Mouse (Mus musculus): ENCODE measurements around the gene Adcy4. TPM values are rescaled to one million over a fixed set of nuclear protein-coding genes. Genes with fewer than 3 reads are reported as not detected.

The Adcy4 gene
- polyA plus RNA-seq, 1 experiment from 2014 or later = 21.3 TPM

GRCm38 (mm10) chr14:55787731-55788130 is 3.8 kb upstream of the Adcy4 start:
- Histone ChIP-seq H3K9ac (0 out of 2 replicates have a peak overlapping the region, but pooled peaks have one; percentile 16), H3K27ac (no peak overlapping the region), H3K9me3 (no peaks in the 10 kb centered on the region), H3K4me2 (replicated peaks) (peak overlapping the region; percentile 75), H3K4me3 (peak overlapping the region; percentile 45), H3K4me1 (peaks cover 20% of the 10 kb centered on the region), H3K36me3 (no peaks in the 10 kb centered on the region), H3K27me3 (peaks cover 57% of the 10 kb centered on the region)
- no peak for ATAC-seq (ENCODE audit: insufficient number of reproducible peaks, insufficient read depth, low FRiP score, low TSS enrichment)
- 37% methylated on average over 11 of the region's 11 CpGs for WGBS

- H3K4me3 ChIP-seq = no peak overlapping the region
- H3K9me3 ChIP-seq = no peaks in the 10 kb centered on the region
- WGBS = 26% methylated on average over 6 of the region's 6 CpGs
- ATAC-seq (ENCODE audit: insufficient number of reproducible peaks, insufficient read depth, low FRiP score, low TSS enrichment) = no peak
- peaks cover 42% of the 10 kb centered on the region for H3K4me1 ChIP-seq
- H3K9ac ChIP-seq = no peak overlapping the region
- no peak overlapping the region for H3K4me2 ChIP-seq (replicated peaks)
- peaks cover 62% of the 10 kb centered on the region for H3K27me3 ChIP-seq
- no peaks in the 10 kb centered on the region for H3K36me3 ChIP-seq
- H3K27ac ChIP-seq = no peak overlapping the region
Measured at GRCm38 (mm10) chr14:55785195-55785594, 1.3 kb upstream of the Adcy4 start.

- H3K4me2 ChIP-seq (replicated peaks) = peak overlapping the region; percentile 63
Measured at GRCm38 (mm10) chr14:55783171-55783957, 531 bp downstream of the Adcy4 start.

GRCm38 (mm10) chr14:55782361-55782960 is 1.4 kb downstream of the Adcy4 start:
- peak overlapping the region; percentile 42 for H3K4me3 ChIP-seq
- no peaks in the 10 kb centered on the region for H3K9me3 ChIP-seq
- H3K4me2 ChIP-seq (replicated peaks) = peak overlapping the region; percentile 63
- ATAC-seq (ENCODE audit: insufficient number of reproducible peaks, insufficient read depth, low FRiP score, low TSS enrichment) = no peak
- H3K4me1 ChIP-seq = peaks cover 29% of the 10 kb centered on the region
- no peaks in the 10 kb centered on the region for H3K36me3 ChIP-seq
- peak overlapping the region; percentile 32; the same call in 1 of the 2 replicates for H3K9ac ChIP-seq
- peak overlapping the region; percentile 73 for H3K27ac ChIP-seq
- WGBS = 42% methylated on average over 9 of the region's 9 CpGs
- H3K27me3 ChIP-seq = peaks cover 40% of the 10 kb centered on the region

More at GRCm38 (mm10) chr14:55783171-55783957, 531 bp downstream of the Adcy4 start:
- Histone ChIP-seq H3K9ac (peak overlapping the region; percentile 61), H3K27ac (peak overlapping the region; percentile 73), H3K4me1 (peaks cover 37% of the 10 kb centered on the region), H3K36me3 (no peaks in the 10 kb centered on the region), H3K27me3 (peaks cover 49% of the 10 kb centered on the region), H3K9me3 (no peaks in the 10 kb centered on the region), H3K4me3 (peak overlapping the region; percentile 42)
- under 1% methylated on average over 31 of the region's 31 CpGs for WGBS
- ATAC-seq (ENCODE audit: insufficient number of reproducible peaks, insufficient read depth, low FRiP score, low TSS enrichment) = 0 out of 2 replicates have a peak, but pooled peaks have one; percentile 18

GRCm38 (mm10) chr14:55781310-55781709 is 2.6 kb downstream of the Adcy4 start:
- Histone ChIP-seq H3K4me2 (replicated peaks) (peak overlapping the region; percentile 63), H3K36me3 (no peaks in the 10 kb centered on the region), H3K4me3 (peak overlapping the region; percentile 16), H3K9ac (peak overlapping the region; percentile 32), H3K27ac (no peak overlapping the region), H3K27me3 (peaks cover 28% of the 10 kb centered on the region), H3K9me3 (no peaks in the 10 kb centered on the region), H3K4me1 (peaks cover 29% of the 10 kb centered on the region)
- ATAC-seq (ENCODE audit: insufficient number of reproducible peaks, insufficient read depth, low FRiP score, low TSS enrichment) = peak; percentile 62; the same call in 1 of the 2 replicates
- WGBS = 16% methylated on average over 14 of the region's 14 CpGs

- Histone ChIP-seq H3K9ac (no peak overlapping the region), H3K9me3 (no peaks in the 10 kb centered on the region), H3K27me3 (peaks cover 22% of the 10 kb centered on the region), H3K4me2 (replicated peaks) (no peak overlapping the region), H3K27ac (no peak overlapping the region), H3K36me3 (no peaks in the 10 kb centered on the region), H3K4me1 (peaks cover 29% of the 10 kb centered on the region), H3K4me3 (no peak overlapping the region)
- no peak for ATAC-seq (ENCODE audit: insufficient number of reproducible peaks, insufficient read depth, low FRiP score, low TSS enrichment)
- 84% methylated on average over 11 of the region's 11 CpGs for WGBS
Measured at GRCm38 (mm10) chr14:55780736-55781135, 3.2 kb downstream of the Adcy4 start.

GRCm38 (mm10) chr14:55779656-55780055 is 4.2 kb downstream of the Adcy4 start:
- H3K9ac ChIP-seq = no peak overlapping the region
- 63% methylated on average over 16 of the region's 16 CpGs for WGBS
- H3K27me3 ChIP-seq = peaks cover 14% of the 10 kb centered on the region
- H3K4me2 ChIP-seq (replicated peaks) = no peak overlapping the region
- no peaks in the 10 kb centered on the region; the same call in 1 of the 2 replicates for H3K36me3 ChIP-seq
- H3K4me1 ChIP-seq = peaks cover 29% of the 10 kb centered on the region
- H3K9me3 ChIP-seq = no peaks in the 10 kb centered on the region
- H3K27ac ChIP-seq = no peak overlapping the region
- H3K4me3 ChIP-seq = no peak overlapping the region
- no peak for ATAC-seq (ENCODE audit: insufficient number of reproducible peaks, insufficient read depth, low FRiP score, low TSS enrichment)

- WGBS = 88% methylated on average over 15 of the region's 15 CpGs
- no peak overlapping the region for H3K9ac ChIP-seq
- ATAC-seq (ENCODE audit: insufficient number of reproducible peaks, insufficient read depth, low FRiP score, low TSS enrichment) = no peak
- H3K9me3 ChIP-seq = no peaks in the 10 kb centered on the region
- no peaks in the 10 kb centered on the region; the same call in 1 of the 2 replicates for H3K36me3 ChIP-seq
- H3K27me3 ChIP-seq = peaks cover 5% of the 10 kb centered on the region; the same call in 1 of the 2 replicates
- no peak overlapping the region for H3K4me2 ChIP-seq (replicated peaks)
- H3K27ac ChIP-seq = no peak overlapping the region
- peaks cover 23% of the 10 kb centered on the region for H3K4me1 ChIP-seq
- no peak overlapping the region for H3K4me3 ChIP-seq
Measured at GRCm38 (mm10) chr14:55778686-55779085, 5.2 kb downstream of the Adcy4 start.

- Histone ChIP-seq H3K36me3 (no peaks in the 10 kb centered on the region; the same call in 1 of the 2 replicates), H3K9me3 (no peaks in the 10 kb centered on the region), H3K4me2 (replicated peaks) (no peak overlapping the region), H3K4me1 (peaks cover 22% of the 10 kb centered on the region), H3K27ac (no peak overlapping the region), H3K9ac (no peak overlapping the region), H3K4me3 (no peak overlapping the region), H3K27me3 (peaks cover 5% of the 10 kb centered on the region; the same call in 1 of the 2 replicates)
- ATAC-seq (ENCODE audit: insufficient number of reproducible peaks, insufficient read depth, low FRiP score, low TSS enrichment) = no peak
- 90% methylated on average over 11 of the region's 11 CpGs for WGBS
Measured at GRCm38 (mm10) chr14:55777806-55778205, 6.1 kb downstream of the Adcy4 start.

- ATAC-seq (ENCODE audit: insufficient number of reproducible peaks, insufficient read depth, low FRiP score, low TSS enrichment) = no peak
- no peak overlapping the region for H3K4me2 ChIP-seq (replicated peaks)
- no peaks in the 10 kb centered on the region; the same call in 1 of the 2 replicates for H3K36me3 ChIP-seq
- H3K4me3 ChIP-seq = no peak overlapping the region
- H3K4me1 ChIP-seq = peaks cover 16% of the 10 kb centered on the region
- no peaks in the 10 kb centered on the region for H3K9me3 ChIP-seq
- H3K9ac ChIP-seq = no peak overlapping the region
- H3K27ac ChIP-seq = no peak overlapping the region
- WGBS = 34% methylated on average over 3 of the region's 3 CpGs
- peaks cover 5% of the 10 kb centered on the region; the same call in 1 of the 2 replicates for H3K27me3 ChIP-seq
Measured at GRCm38 (mm10) chr14:55777176-55777575, 6.7 kb downstream of the Adcy4 start.

GRCm38 (mm10) chr14:55776711-55777110 is 7.2 kb downstream of the Adcy4 start:
- no peak for ATAC-seq (ENCODE audit: insufficient number of reproducible peaks, insufficient read depth, low FRiP score, low TSS enrichment)
- Histone ChIP-seq H3K27me3 (peaks cover 3% of the 10 kb centered on the region; the same call in 1 of the 2 replicates), H3K4me2 (replicated peaks) (no peak overlapping the region), H3K36me3 (no peaks in the 10 kb centered on the region; the same call in 1 of the 2 replicates), H3K4me3 (no peak overlapping the region), H3K4me1 (peaks cover 11% of the 10 kb centered on the region), H3K9me3 (no peaks in the 10 kb centered on the region), H3K9ac (no peak overlapping the region), H3K27ac (no peak overlapping the region)
- 58% methylated on average over 7 of the region's 7 CpGs for WGBS

Measured in embryonic facial prominence, embryonic 12.5 days (tissue).